Mouse (Mus musculus): Measurements from ENCODE around the gene Sec31a.

- no peak for TF ChIP-seq TBP (IDR thresholded peaks at IDR 0.05; ENCODE audit: low read depth, low read length)
- no peak for TF ChIP-seq JUND (IDR thresholded peaks at IDR 0.05; ENCODE audit: low read depth, low read length)
- TF ChIP-seq POLR2A (IDR thresholded peaks at IDR 0.05; ENCODE audit: control insufficient read depth in 1 of 2, insufficient read depth in 1 of 2, low read depth in 1 of 2, low read length in 2 of 2, poor library complexity in 1 of 2), result no peak
- no peak for TF ChIP-seq CTCF (IDR thresholded peaks at IDR 0.05 in 2 of 3, conservative IDR thresholded peaks at IDR 0.05 in 1 of 3; ENCODE audit: control insufficient read depth in 1 of 3, insufficient read depth in 1 of 3, low read depth in 2 of 3, low read length in 3 of 3, poor library complexity in 1 of 3, severe bottlenecking in 1 of 3)
- TF ChIP-seq USF1 (IDR thresholded peaks at IDR 0.05; ENCODE audit: low read depth, low read length), result no peak
- no peak for TF ChIP-seq EP300 (IDR thresholded peaks at IDR 0.05; ENCODE audit: low read depth in 1 of 2, low read length in 2 of 2)
- no peak for TF ChIP-seq RAD21 (IDR thresholded peaks at IDR 0.05; ENCODE audit: low read depth, low read length)
- no peak for TF ChIP-seq TCF12 (IDR thresholded peaks at IDR 0.05; ENCODE audit: low read depth, low read length)
- TF ChIP-seq E2F4 (IDR thresholded peaks at IDR 0.05; ENCODE audit: borderline replicate concordance, low read depth, low read length), result no peak
- no peak for TF ChIP-seq MXI1 (IDR thresholded peaks at IDR 0.05; ENCODE audit: low read depth, low read length)
These were observed 3.1 kb downstream of the Sec31a start for GRCm38 (mm10) chr5:100412886-100413285.
